Mouse (Mus musculus): ENCODE measurements at regions not wholly inside any gene's neighbourhood (a gene's known extent, or its start where the extent isn't known, plus 50 kb on each side); places are given as distances from the start of the nearest gene placed in this dataset.

DNA sequence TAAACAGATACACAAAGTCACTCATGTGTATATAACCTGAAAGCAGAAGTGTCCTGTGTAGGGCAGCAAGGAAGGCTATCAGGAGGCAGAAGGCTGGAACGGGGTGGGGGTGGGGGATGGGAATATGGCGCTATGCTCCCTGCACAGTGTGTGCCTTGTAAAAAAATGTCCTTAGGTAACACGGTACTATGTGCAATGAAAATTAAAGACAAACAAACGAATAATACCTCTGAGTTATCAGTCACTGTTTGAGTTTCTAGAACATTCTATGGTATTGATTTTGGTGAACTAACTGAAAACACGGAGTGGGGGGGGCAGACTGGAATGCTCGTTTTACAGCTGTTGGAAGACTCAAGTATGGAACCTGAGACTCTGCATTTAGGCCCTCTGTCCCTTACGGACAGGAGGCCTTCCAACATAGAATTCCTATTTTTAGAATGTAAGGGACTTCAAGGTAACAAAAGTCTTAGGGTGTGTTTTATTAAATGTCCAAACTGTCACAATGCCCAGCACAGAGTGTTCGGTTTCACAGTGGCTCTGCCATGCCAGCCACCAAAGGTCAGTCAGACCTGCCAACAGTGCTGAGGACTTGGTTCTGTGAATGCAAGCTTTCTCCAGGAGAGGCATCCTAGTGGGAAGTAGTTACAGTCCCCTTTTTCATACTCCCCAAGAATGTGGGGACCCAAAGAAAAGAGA, 240.6 kb downstream of the Ano6 start:
- no peak overlapping the region for H3K27ac ChIP-seq (ENCODE audit: low read depth, low read length)
- no peaks in the 10 kb centered on the region for H3K36me3 ChIP-seq (ENCODE audit: control insufficient read depth, insufficient read depth, low read length)
- H3K4me1 ChIP-seq (ENCODE audit: control insufficient read depth, insufficient read depth, low read length), result no peaks in the 10 kb centered on the region
- H3K27me3 ChIP-seq (ENCODE audit: control insufficient read depth, insufficient read depth, low read length), result no peaks in the 10 kb centered on the region
- no peaks in the 10 kb centered on the region for H3K9me3 ChIP-seq (ENCODE audit: control insufficient read depth, low read length)
- no peak overlapping the region for H3K4me2 ChIP-seq (ENCODE audit: low read depth, low read length)
- WGBS, result 87% methylated on average over 8 of the region's 8 CpGs
- H3K4me3 ChIP-seq (ENCODE audit: low read depth, low read length), result no peak overlapping the region
- no peak overlapping the region for H3K9ac ChIP-seq (replicated peaks; ENCODE audit: low read depth, low read length)
- ATAC-seq (ENCODE audit: low read depth), result no peak

- Histone ChIP-seq H3K27ac (ENCODE audit: low read depth, low read length) (no peak overlapping the region), H3K4me3 (ENCODE audit: low read depth, low read length) (no peak overlapping the region), H3K9me3 (ENCODE audit: control insufficient read depth, low read length) (no peaks in the 10 kb centered on the region), H3K4me1 (ENCODE audit: control insufficient read depth, insufficient read depth, low read length) (no peaks in the 10 kb centered on the region), H3K27me3 (ENCODE audit: control insufficient read depth, insufficient read depth, low read length) (no peaks in the 10 kb centered on the region), H3K4me2 (ENCODE audit: low read depth, low read length) (no peak overlapping the region), H3K36me3 (ENCODE audit: control insufficient read depth, insufficient read depth, low read length) (no peaks in the 10 kb centered on the region), H3K9ac (replicated peaks; ENCODE audit: low read depth, low read length) (no peak overlapping the region)
- ATAC-seq (ENCODE audit: low read depth), result no peak
- WGBS, result 74% methylated on average over 12 of the region's 12 CpGs
Measured at GRCm38 (mm10) chr15:96035273-96035672, 244.6 kb downstream of the Ano6 start.

- WGBS, result 77% methylated on average over 3 of the region's 3 CpGs
- Histone ChIP-seq H3K27me3 (ENCODE audit: control insufficient read depth, insufficient read depth, low read length) (no peaks in the 10 kb centered on the region), H3K9ac (replicated peaks; ENCODE audit: low read depth, low read length) (no peak overlapping the region), H3K9me3 (ENCODE audit: control insufficient read depth, low read length) (no peaks in the 10 kb centered on the region), H3K4me2 (ENCODE audit: low read depth, low read length) (no peak overlapping the region), H3K4me1 (ENCODE audit: control insufficient read depth, insufficient read depth, low read length) (no peaks in the 10 kb centered on the region), H3K4me3 (ENCODE audit: low read depth, low read length) (no peak overlapping the region), H3K27ac (ENCODE audit: low read depth, low read length) (no peak overlapping the region), H3K36me3 (ENCODE audit: control insufficient read depth, insufficient read depth, low read length) (no peaks in the 10 kb centered on the region)
- no peak for ATAC-seq (ENCODE audit: low read depth)
Measured at GRCm38 (mm10) chr15:96045561-96045960, 241.8 kb upstream of the Arid2 start.

GRCm38 (mm10) chr15:96046651-96047050, 240.7 kb upstream of the Arid2 start:
- no peak overlapping the region for H3K4me3 ChIP-seq (ENCODE audit: low read depth, low read length)
- 80% methylated on average over 5 of the region's 5 CpGs for WGBS
- H3K9me3 ChIP-seq (ENCODE audit: control insufficient read depth, low read length), result no peaks in the 10 kb centered on the region
- H3K27me3 ChIP-seq (ENCODE audit: control insufficient read depth, insufficient read depth, low read length), result no peaks in the 10 kb centered on the region
- no peak for ATAC-seq (ENCODE audit: low read depth)
- no peak overlapping the region for H3K4me2 ChIP-seq (ENCODE audit: low read depth, low read length)
- no peaks in the 10 kb centered on the region for H3K4me1 ChIP-seq (ENCODE audit: control insufficient read depth, insufficient read depth, low read length)
- no peaks in the 10 kb centered on the region for H3K36me3 ChIP-seq (ENCODE audit: control insufficient read depth, insufficient read depth, low read length)
- H3K9ac ChIP-seq (replicated peaks; ENCODE audit: low read depth, low read length), result no peak overlapping the region
- H3K27ac ChIP-seq (ENCODE audit: low read depth, low read length), result no peak overlapping the region

DNA sequence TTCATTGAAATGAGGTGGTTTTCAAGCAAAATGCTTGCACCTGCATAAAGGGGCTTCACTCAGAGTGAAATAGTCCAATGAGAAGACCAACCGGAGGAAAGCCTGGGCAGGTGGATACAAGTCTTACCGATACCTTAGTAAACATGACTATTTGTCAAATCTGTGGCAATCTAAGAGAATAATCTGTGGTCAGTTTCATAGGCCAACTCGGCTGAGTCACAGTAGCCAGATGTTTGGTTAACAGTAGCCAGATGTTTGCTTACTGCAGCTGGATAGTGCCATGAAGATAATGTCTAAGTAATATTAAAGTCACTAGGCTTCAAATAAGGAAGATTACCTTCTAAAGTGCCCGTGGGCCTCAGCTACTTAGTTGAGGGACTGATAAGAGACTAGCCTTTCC, 236.9 kb upstream of the Arid2 start:
- no peak for ATAC-seq (ENCODE audit: low read depth)
- Histone ChIP-seq H3K4me1 (ENCODE audit: control insufficient read depth, insufficient read depth, low read length) (no peaks in the 10 kb centered on the region), H3K36me3 (ENCODE audit: control insufficient read depth, insufficient read depth, low read length) (no peaks in the 10 kb centered on the region), H3K27me3 (ENCODE audit: control insufficient read depth, insufficient read depth, low read length) (no peaks in the 10 kb centered on the region), H3K4me2 (ENCODE audit: low read depth, low read length) (no peak overlapping the region), H3K9ac (replicated peaks; ENCODE audit: low read depth, low read length) (no peak overlapping the region), H3K4me3 (ENCODE audit: low read depth, low read length) (no peak overlapping the region), H3K9me3 (ENCODE audit: control insufficient read depth, low read length) (no peaks in the 10 kb centered on the region), H3K27ac (ENCODE audit: low read depth, low read length) (no peak overlapping the region)
- WGBS, result 91% methylated on average over 4 of the region's 4 CpGs

GRCm38 (mm10) chr15:96052586-96052985, 234.7 kb upstream of the Arid2 start:
- Histone ChIP-seq H3K9ac (replicated peaks; ENCODE audit: low read depth, low read length) (no peak overlapping the region), H3K27ac (ENCODE audit: low read depth, low read length) (no peak overlapping the region), H3K9me3 (ENCODE audit: control insufficient read depth, low read length) (no peaks in the 10 kb centered on the region), H3K36me3 (ENCODE audit: control insufficient read depth, insufficient read depth, low read length) (no peaks in the 10 kb centered on the region), H3K4me1 (ENCODE audit: control insufficient read depth, insufficient read depth, low read length) (peaks cover 4% of the 10 kb centered on the region; the same call in 1 of the 2 replicates), H3K4me3 (ENCODE audit: low read depth, low read length) (no peak overlapping the region), H3K4me2 (ENCODE audit: low read depth, low read length) (no peak overlapping the region), H3K27me3 (ENCODE audit: control insufficient read depth, insufficient read depth, low read length) (no peaks in the 10 kb centered on the region)
- no peak for ATAC-seq (ENCODE audit: low read depth)
- WGBS, result 97% methylated on average over 5 of the region's 5 CpGs

- peaks cover 4% of the 10 kb centered on the region; the same call in 1 of the 2 replicates for H3K4me1 ChIP-seq (ENCODE audit: control insufficient read depth, insufficient read depth, low read length)
- WGBS, result 31% methylated on average over 10 of the region's 10 CpGs
- no peak overlapping the region for H3K27ac ChIP-seq (ENCODE audit: low read depth, low read length)
- H3K4me3 ChIP-seq (ENCODE audit: low read depth, low read length), result no peak overlapping the region
- H3K9ac ChIP-seq (replicated peaks; ENCODE audit: low read depth, low read length), result no peak overlapping the region
- ATAC-seq (ENCODE audit: low read depth), result no peak
- no peaks in the 10 kb centered on the region for H3K36me3 ChIP-seq (ENCODE audit: control insufficient read depth, insufficient read depth, low read length)
- no peaks in the 10 kb centered on the region for H3K9me3 ChIP-seq (ENCODE audit: control insufficient read depth, low read length)
- no peaks in the 10 kb centered on the region for H3K27me3 ChIP-seq (ENCODE audit: control insufficient read depth, insufficient read depth, low read length)
- no peak overlapping the region for H3K4me2 ChIP-seq (ENCODE audit: low read depth, low read length)
Measured at GRCm38 (mm10) chr15:96055361-96055760, 232.0 kb upstream of the Arid2 start.

DNA sequence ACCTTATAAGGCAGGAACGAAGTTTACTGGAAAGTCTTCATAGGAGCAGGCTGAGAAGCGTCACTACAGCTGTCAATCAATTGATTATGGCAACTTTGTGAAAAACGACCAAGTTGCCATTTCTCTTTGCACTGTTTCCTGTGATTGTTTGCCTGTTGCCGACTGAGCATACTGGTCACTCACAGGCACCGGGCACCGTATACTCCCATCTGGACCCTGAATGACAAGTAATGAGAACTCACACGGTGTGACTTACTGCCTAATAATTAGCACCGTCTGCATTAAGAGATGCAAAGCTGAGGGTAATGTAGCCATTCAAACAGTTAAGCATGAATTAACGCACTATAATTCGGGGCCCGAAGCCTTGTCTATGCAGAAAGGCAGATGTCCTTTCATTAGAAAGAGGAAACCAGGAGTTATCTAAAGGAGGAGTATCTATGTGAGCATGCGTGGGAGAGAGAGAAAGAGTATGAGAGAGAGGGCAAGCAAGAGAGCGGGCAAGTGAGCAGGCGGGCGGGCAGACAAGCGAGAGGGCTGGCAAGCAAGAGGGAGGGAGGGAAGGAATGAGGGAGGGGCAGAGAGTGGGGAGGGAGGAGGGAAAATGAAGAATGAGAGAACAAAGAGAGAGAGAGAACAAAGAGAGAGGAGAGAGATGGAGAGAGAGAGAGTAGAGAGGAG, 231.4 kb upstream of the Arid2 start:
- ATAC-seq (ENCODE audit: low read depth), result peak; percentile 49; the same call in 1 of the 2 replicates
- WGBS, result 45% methylated on average over 16 of the region's 16 CpGs
- no peak overlapping the region for H3K27ac ChIP-seq (ENCODE audit: low read depth, low read length)

DNA sequence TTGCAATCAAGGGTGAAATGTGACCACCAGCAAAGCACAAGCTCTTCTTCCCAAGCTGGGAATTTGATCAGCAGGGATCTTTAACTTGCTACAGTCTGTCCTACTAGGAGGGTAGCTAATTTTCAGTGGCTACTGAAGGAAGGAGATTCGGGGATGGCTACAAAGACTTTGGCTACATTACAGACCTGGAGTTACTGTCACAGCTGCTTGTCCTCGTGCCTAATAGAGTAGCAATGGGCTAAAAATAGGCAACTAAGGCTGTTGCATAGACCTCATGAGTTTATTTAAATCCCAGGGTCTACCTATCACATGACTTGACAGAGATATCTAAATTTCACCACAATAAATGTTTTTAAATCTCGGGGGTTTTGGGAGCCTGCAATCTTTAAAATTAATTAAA, 227.7 kb upstream of the Arid2 start:
- Histone ChIP-seq H3K27ac (ENCODE audit: low read depth, low read length) (no peak overlapping the region), H3K27me3 (ENCODE audit: control insufficient read depth, insufficient read depth, low read length) (no peaks in the 10 kb centered on the region), H3K9me3 (ENCODE audit: control insufficient read depth, low read length) (no peaks in the 10 kb centered on the region), H3K4me2 (ENCODE audit: low read depth, low read length) (no peak overlapping the region), H3K36me3 (ENCODE audit: control insufficient read depth, insufficient read depth, low read length) (no peaks in the 10 kb centered on the region), H3K4me3 (ENCODE audit: low read depth, low read length) (no peak overlapping the region), H3K4me1 (ENCODE audit: control insufficient read depth, insufficient read depth, low read length) (peaks cover 4% of the 10 kb centered on the region; the same call in 1 of the 2 replicates), H3K9ac (replicated peaks; ENCODE audit: low read depth, low read length) (no peak overlapping the region)
- no peak for ATAC-seq (ENCODE audit: low read depth)
- 78% methylated on average over 3 of the region's 3 CpGs for WGBS

More for the DNA sequence above, 231.4 kb upstream of the Arid2 start:
- no peaks in the 10 kb centered on the region for H3K36me3 ChIP-seq (ENCODE audit: control insufficient read depth, insufficient read depth, low read length)
- no peaks in the 10 kb centered on the region for H3K27me3 ChIP-seq (ENCODE audit: control insufficient read depth, insufficient read depth, low read length)
- no peak overlapping the region for H3K9ac ChIP-seq (replicated peaks; ENCODE audit: low read depth, low read length)
- peak overlapping the region; percentile 27; the same call in 1 of the 2 replicates for H3K4me2 ChIP-seq (ENCODE audit: low read depth, low read length)
- H3K4me3 ChIP-seq (ENCODE audit: low read depth, low read length), result no peak overlapping the region
- H3K4me1 ChIP-seq (ENCODE audit: control insufficient read depth, insufficient read depth, low read length), result peaks cover 4% of the 10 kb centered on the region; the same call in 1 of the 2 replicates
- H3K9me3 ChIP-seq (ENCODE audit: control insufficient read depth, low read length), result no peaks in the 10 kb centered on the region

Data from neural tube, embryonic 14.5 days (tissue).